Mouse (Mus musculus) intestine, embryonic 16.5 days (tissue): Measurements from ENCODE around the gene Nr6a1. TPM values are rescaled to one million over a fixed set of nuclear protein-coding genes. Genes with fewer than 3 reads are reported as not detected.

Experiments used
- ATAC-seq: fragments of 200-750 bp; cut with Nextera tagmentation; 2 replicates; pipeline ENCODE4 v1.8.0; 2017; ENCODE audit warnings: moderate TSS enrichment, moderate library complexity
- H3K27ac ChIP-seq: fragments of 300-500 bp; sonication (generic); 2 replicates; pipeline ENCODE4 v1.5.1; 2014; ENCODE audit warnings: mild to moderate bottlenecking, low read length
- H3K27me3 ChIP-seq: fragments of 300-500 bp; sonication (generic); replicated peaks from 2 replicates; pipeline ENCODE4 v1.6.1; 2014; ENCODE audit warnings: low read length, control low read depth, mixed read lengths; ENCODE audit not compliant: control insufficient read depth, insufficient read depth
- H3K36me3 ChIP-seq: fragments of 300-500 bp; sonication (generic); 2 replicates; pipeline ENCODE4 v1.6.1; 2014; ENCODE audit warnings: low read length, control low read depth; ENCODE audit not compliant: control insufficient read depth, insufficient read depth
- H3K4me1 ChIP-seq: fragments of 300-500 bp; sonication (generic); 2 replicates; pipeline ENCODE4 v1.6.1; 2014; ENCODE audit warnings: low read length, control low read depth, mixed read lengths; ENCODE audit not compliant: control insufficient read depth, insufficient read depth
- H3K4me2 ChIP-seq: fragments of 300-500 bp; sonication (generic); 2 replicates; pipeline ENCODE4 v1.6.1; 2014; ENCODE audit warnings: low read depth, low read length, control low read depth
- H3K4me3 ChIP-seq: fragments of 300-500 bp; sonication (generic); 2 replicates; pipeline ENCODE4 v1.5.1; 2014; ENCODE audit warnings: mild to moderate bottlenecking, low read length
- H3K9ac ChIP-seq: fragments of 300-500 bp; sonication (generic); 2 replicates; pipeline ENCODE4 v1.6.1; 2014; ENCODE audit warnings: low read depth, low read length
- H3K9me3 ChIP-seq: fragments of 300-500 bp; sonication (generic); 2 replicates; pipeline ENCODE4 v1.6.1; 2016; ENCODE audit warnings: low read length, control low read depth; ENCODE audit not compliant: control insufficient read depth
- WGBS: fragments of 180-500 bp; shearing (Covaris S2); extraction: QIAGEN DNeasy Blood & Tissue Kit; methylation state at CpG from one replicate; pipeline ENCODE4 v1.1.7; 2014; 5-methylcytosine and 5-hydroxymethylcytosine counted together
- polyA plus RNA-seq: library from polyadenylated mRNA; unstranded; fragments of >200 nt; fragmentation: Nextera tagmentation; extraction: Ambion mirVana; gene quantifications from 2 replicates; pipeline ENCODE4 v1.2.1, GENCODE M21; 2015

The Nr6a1 gene
- polyA plus RNA-seq, 1 experiment from 2014 or later = 1.7 TPM

- ATAC-seq = no peak
These were observed 188.7 kb downstream of the Nr6a1 start for GRCm38 (mm10) chr2:38738601-38739301.

GRCm38 (mm10) chr2:38735740-38736139 is 191.7 kb downstream of the Nr6a1 start:
- ATAC-seq = no peak
- no peaks in the 10 kb centered on the region for H3K9me3 ChIP-seq
- H3K27me3 ChIP-seq = no peaks in the 10 kb centered on the region
- H3K4me2 ChIP-seq = no peak overlapping the region
- H3K4me3 ChIP-seq = no peak overlapping the region
- H3K36me3 ChIP-seq = no peaks in the 10 kb centered on the region
- no peaks in the 10 kb centered on the region for H3K4me1 ChIP-seq
- no peak overlapping the region for H3K9ac ChIP-seq
- H3K27ac ChIP-seq = no peak overlapping the region

More at GRCm38 (mm10) chr2:38738601-38739301, 188.7 kb downstream of the Nr6a1 start:
- no peaks in the 10 kb centered on the region for H3K4me1 ChIP-seq
- H3K9me3 ChIP-seq = no peaks in the 10 kb centered on the region
- no peak overlapping the region for H3K4me2 ChIP-seq
- 87% methylated on average over 14 of the region's 14 CpGs for WGBS
- no peaks in the 10 kb centered on the region for H3K36me3 ChIP-seq
- no peak overlapping the region for H3K4me3 ChIP-seq
- no peak overlapping the region for H3K27ac ChIP-seq
- no peak overlapping the region for H3K9ac ChIP-seq
- H3K27me3 ChIP-seq = no peaks in the 10 kb centered on the region

GRCm38 (mm10) chr2:38734721-38735120 is 192.8 kb downstream of the Nr6a1 start:
- H3K27ac ChIP-seq = no peak overlapping the region
- H3K4me1 ChIP-seq = no peaks in the 10 kb centered on the region
- no peak for ATAC-seq
- H3K27me3 ChIP-seq = no peaks in the 10 kb centered on the region
- no peak overlapping the region for H3K4me3 ChIP-seq
- H3K9me3 ChIP-seq = no peaks in the 10 kb centered on the region
- no peaks in the 10 kb centered on the region for H3K36me3 ChIP-seq
- no peak overlapping the region for H3K9ac ChIP-seq
- H3K4me2 ChIP-seq = no peak overlapping the region
- WGBS = 44% methylated on average over 5 of the region's 5 CpGs

- Histone ChIP-seq H3K9me3 (no peaks in the 10 kb centered on the region), H3K9ac (no peak overlapping the region), H3K27ac (no peak overlapping the region), H3K4me1 (no peaks in the 10 kb centered on the region), H3K4me3 (no peak overlapping the region), H3K27me3 (no peaks in the 10 kb centered on the region), H3K36me3 (no peaks in the 10 kb centered on the region), H3K4me2 (no peak overlapping the region)
- WGBS = 83% methylated on average over 6 of the region's 6 CpGs
- no peak for ATAC-seq
These were observed 197.1 kb downstream of the Nr6a1 start for GRCm38 (mm10) chr2:38730331-38730827.

DNA sequence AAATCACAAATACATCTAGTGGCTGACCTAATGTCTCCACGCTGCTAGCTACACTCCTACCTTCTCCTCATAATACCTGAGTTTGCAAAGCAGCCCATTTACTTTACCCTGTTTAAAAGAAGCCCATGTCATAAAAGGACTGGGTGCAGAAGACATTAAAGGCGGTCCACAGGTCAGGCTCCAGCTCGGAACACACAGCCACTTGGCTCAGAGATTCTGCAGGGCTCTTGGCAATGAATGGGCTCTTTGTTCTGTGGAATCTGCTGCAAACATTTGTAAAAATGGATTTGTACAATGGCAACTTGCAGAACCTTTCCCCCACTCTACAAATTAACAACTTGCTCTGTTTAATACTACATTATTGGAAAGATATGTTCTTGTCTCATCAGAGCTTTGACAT is 202.1 kb downstream of the Nr6a1 start:
- H3K4me3 ChIP-seq = no peak overlapping the region
- H3K4me2 ChIP-seq = no peak overlapping the region
- H3K36me3 ChIP-seq = no peaks in the 10 kb centered on the region
- no peaks in the 10 kb centered on the region; the same call in 1 of the 2 replicates for H3K4me1 ChIP-seq
- H3K9me3 ChIP-seq = no peaks in the 10 kb centered on the region
- H3K9ac ChIP-seq = no peak overlapping the region
- 0 out of 2 replicates have a peak, but pooled peaks have one; percentile 34 for ATAC-seq
- H3K27ac ChIP-seq = no peak overlapping the region
- no peaks in the 10 kb centered on the region for H3K27me3 ChIP-seq
- 42% methylated on average over 3 of the region's 3 CpGs for WGBS

DNA sequence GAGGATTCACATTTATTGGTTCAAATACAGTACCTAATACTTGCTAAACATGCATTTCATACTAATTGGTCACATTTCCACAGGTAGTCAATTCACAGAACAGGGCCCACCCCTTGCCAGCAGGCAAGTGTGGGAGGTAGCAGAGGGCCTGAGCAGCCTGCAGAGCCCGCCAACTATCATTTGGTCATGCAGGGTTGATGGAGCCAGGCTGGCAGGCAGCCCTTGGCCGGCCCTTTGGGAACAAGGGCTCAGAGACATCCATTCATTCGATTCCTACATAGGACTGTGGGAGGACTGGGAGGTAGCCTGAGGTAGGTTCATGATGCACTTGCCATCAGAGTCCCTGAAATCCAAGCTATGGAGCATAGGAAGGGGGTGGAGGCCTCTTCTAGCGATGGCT is 204.1 kb downstream of the Nr6a1 start:
- H3K4me3 ChIP-seq = no peak overlapping the region
- no peaks in the 10 kb centered on the region; the same call in 1 of the 2 replicates for H3K4me1 ChIP-seq
- no peak overlapping the region for H3K4me2 ChIP-seq
- no peaks in the 10 kb centered on the region for H3K27me3 ChIP-seq
- no peak overlapping the region for H3K27ac ChIP-seq
- ATAC-seq = no peak
- no peaks in the 10 kb centered on the region for H3K9me3 ChIP-seq
- no peak overlapping the region for H3K9ac ChIP-seq
- WGBS = 87% methylated on average over 4 of the region's 4 CpGs
- H3K36me3 ChIP-seq = no peaks in the 10 kb centered on the region

DNA sequence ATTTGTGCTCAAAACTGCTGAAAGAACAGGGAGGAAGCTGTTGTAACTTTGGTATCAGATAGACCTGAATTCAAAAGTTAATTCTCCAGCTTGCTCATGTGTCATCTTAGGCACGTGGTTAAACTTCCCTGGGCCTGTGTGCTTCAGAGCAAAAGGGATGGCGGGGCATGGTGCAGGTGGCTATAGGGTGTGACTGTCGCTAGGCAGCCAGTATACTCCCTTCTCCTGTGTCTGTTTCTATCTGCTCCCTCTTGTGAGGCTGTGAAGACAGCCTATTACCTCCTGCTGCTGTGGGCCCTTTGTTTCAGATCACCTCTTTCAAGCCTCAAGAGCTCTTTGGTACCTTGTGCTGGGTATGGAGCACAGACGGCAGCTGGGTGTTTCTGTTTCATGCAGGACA is 205.4 kb downstream of the Nr6a1 start:
- no peak overlapping the region for H3K4me2 ChIP-seq
- peak; percentile 65; the same call in 1 of the 2 replicates for ATAC-seq
- no peaks in the 10 kb centered on the region for H3K36me3 ChIP-seq
- H3K27ac ChIP-seq = no peak overlapping the region
- no peak overlapping the region for H3K9ac ChIP-seq
- no peaks in the 10 kb centered on the region for H3K9me3 ChIP-seq
- no peak overlapping the region for H3K4me3 ChIP-seq
- H3K4me1 ChIP-seq = no peaks in the 10 kb centered on the region; the same call in 1 of the 2 replicates
- H3K27me3 ChIP-seq = no peaks in the 10 kb centered on the region
- WGBS = 48% methylated on average over 4 of the region's 4 CpGs

- Histone ChIP-seq H3K4me2 (no peak overlapping the region), H3K27ac (no peak overlapping the region), H3K36me3 (no peaks in the 10 kb centered on the region), H3K4me1 (no peaks in the 10 kb centered on the region; the same call in 1 of the 2 replicates), H3K4me3 (no peak overlapping the region), H3K9ac (no peak overlapping the region), H3K27me3 (no peaks in the 10 kb centered on the region), H3K9me3 (no peaks in the 10 kb centered on the region)
- ATAC-seq = no peak
- WGBS = 70% methylated on average over 2 of the region's 2 CpGs
These were observed 206.8 kb downstream of the Nr6a1 start for GRCm38 (mm10) chr2:38720661-38721060.

DNA sequence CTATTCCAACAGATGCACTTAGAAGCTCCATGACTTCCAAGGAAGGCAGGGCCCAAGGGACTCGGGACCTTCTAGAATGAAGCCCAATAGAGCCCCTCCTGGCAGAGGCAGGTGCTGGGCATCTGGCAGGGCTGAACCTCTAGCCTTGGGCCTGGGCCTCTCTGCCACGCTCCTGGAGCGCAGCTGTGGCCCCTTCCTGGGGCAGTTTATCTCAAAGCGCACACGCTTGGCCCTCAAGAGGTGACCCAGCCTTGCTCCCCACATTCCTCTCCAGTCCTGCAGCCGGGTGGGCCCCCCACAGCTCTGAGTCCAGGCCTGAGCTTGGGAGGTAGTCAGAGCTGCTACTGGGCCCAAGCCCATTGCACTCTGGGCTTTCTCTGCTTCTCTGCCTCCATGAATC is 208.1 kb downstream of the Nr6a1 start:
- Histone ChIP-seq H3K9me3 (no peaks in the 10 kb centered on the region), H3K27me3 (no peaks in the 10 kb centered on the region), H3K9ac (no peak overlapping the region; the same call in 1 of the 2 replicates), H3K27ac (no peak overlapping the region), H3K4me2 (no peak overlapping the region), H3K36me3 (no peaks in the 10 kb centered on the region), H3K4me3 (no peak overlapping the region), H3K4me1 (no peaks in the 10 kb centered on the region; the same call in 1 of the 2 replicates)
- WGBS = 65% methylated on average over 6 of the region's 6 CpGs
- no peak for ATAC-seq
